Mouse (Mus musculus): Measurements from ENCODE around the gene Swsap1. TPM values are rescaled to one million over a fixed set of nuclear protein-coding genes. Genes with fewer than 3 reads are reported as not detected.

Swsap1 gene
- polyA plus RNA-seq, 1 experiment from 2014 or later, result 10.1 TPM

DNA sequence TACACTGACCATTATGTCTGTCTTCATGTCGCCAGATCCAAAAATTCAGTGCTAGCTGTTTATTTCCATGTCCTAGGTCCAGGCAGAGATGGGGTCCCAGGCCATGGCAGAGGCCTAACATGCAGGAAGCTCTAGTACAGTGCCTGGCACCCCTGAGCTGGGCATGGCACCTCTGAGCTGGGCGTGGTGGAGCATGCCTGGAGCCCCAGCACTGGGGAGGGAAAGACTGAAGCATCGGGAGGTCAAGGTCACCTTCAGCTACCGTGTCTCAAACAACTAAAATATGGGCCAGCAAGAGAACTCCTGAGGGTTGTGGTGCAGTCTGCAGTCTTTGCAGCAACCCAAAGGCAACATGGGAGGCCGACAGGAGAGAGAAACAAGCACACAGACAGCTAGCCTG is 2.8 kb downstream of the Swsap1 start:
- Histone ChIP-seq H3K27me3 (ENCODE audit: control insufficient read depth, insufficient read depth, low read length) (peaks cover 32% of the 10 kb centered on the region), H3K36me3 (ENCODE audit: control insufficient read depth, insufficient read depth, low read length) (no peaks in the 10 kb centered on the region), H3K4me3 (ENCODE audit: low read depth, low read length) (no peak overlapping the region), H3K9me3 (ENCODE audit: control insufficient read depth, low read length) (no peaks in the 10 kb centered on the region), H3K4me2 (ENCODE audit: low read depth, low read length) (no peak overlapping the region), H3K27ac (ENCODE audit: low read depth, low read length) (no peak overlapping the region), H3K4me1 (ENCODE audit: control insufficient read depth, insufficient read depth, low read length) (peaks cover 18% of the 10 kb centered on the region), H3K9ac (replicated peaks; ENCODE audit: low read depth, low read length) (no peak overlapping the region)
- no peak for ATAC-seq (ENCODE audit: low read depth)
- 88% methylated on average over 5 of the region's 5 CpGs for WGBS

DNA sequence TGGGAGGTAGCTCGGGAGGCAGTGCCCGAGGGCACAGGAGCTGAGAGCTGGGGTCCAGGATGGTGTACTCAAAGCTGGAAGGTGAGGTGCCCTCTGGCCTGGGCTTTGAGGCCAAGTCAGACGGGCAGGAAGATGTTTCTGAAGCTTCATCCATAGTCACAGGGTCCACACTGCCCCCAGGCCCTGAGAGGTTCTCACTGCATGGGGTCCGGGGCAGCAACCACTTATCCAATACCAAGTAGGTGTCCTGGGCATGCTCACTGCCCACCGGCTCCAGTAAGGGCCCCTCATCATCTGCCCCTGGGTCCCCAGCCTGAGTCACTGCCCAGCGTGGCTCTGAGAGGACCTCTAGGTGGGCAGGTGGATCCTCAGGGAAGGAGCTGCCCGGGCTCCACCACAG is 3.7 kb downstream of the Swsap1 start:
- Histone ChIP-seq H3K4me2 (ENCODE audit: low read depth, low read length) (no peak overlapping the region), H3K4me3 (ENCODE audit: low read depth, low read length) (no peak overlapping the region), H3K27me3 (ENCODE audit: control insufficient read depth, insufficient read depth, low read length) (peaks cover 33% of the 10 kb centered on the region), H3K36me3 (ENCODE audit: control insufficient read depth, insufficient read depth, low read length) (no peaks in the 10 kb centered on the region), H3K4me1 (ENCODE audit: control insufficient read depth, insufficient read depth, low read length) (peaks cover 19% of the 10 kb centered on the region), H3K27ac (ENCODE audit: low read depth, low read length) (no peak overlapping the region), H3K9me3 (ENCODE audit: control insufficient read depth, low read length) (no peaks in the 10 kb centered on the region), H3K9ac (replicated peaks; ENCODE audit: low read depth, low read length) (no peak overlapping the region)
- WGBS, result 85% methylated on average over 7 of the region's 7 CpGs
- no peak for ATAC-seq (ENCODE audit: low read depth)

DNA sequence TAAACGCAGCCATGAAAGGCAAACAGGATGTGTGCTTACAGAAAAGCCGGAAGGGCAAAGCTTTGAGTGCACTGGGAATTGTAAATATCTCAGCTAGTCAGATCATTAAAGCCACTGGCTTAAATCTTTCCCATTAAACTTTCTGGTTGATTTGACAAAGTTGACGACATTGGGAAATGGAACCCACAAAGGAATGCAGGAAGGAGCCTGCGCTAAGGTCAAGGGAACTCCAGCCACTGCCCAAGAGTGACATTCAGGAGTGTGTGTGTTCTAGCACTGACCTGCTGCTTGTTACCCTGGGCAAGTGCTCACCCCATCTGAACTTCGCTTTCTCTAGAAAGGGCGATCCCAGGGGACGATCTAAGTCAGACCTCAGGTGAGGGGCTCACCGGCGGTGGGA is 4.6 kb downstream of the Swsap1 start:
- no peaks in the 10 kb centered on the region for H3K9me3 ChIP-seq (ENCODE audit: control insufficient read depth, low read length)
- H3K27me3 ChIP-seq (ENCODE audit: control insufficient read depth, insufficient read depth, low read length), result peaks cover 33% of the 10 kb centered on the region
- WGBS, result 50% methylated on average over 9 of the region's 9 CpGs

GRCm38 (mm10) chr9:21960558-21961208 is 5.1 kb downstream of the Swsap1 start:
- Histone ChIP-seq H3K36me3 (ENCODE audit: control insufficient read depth, insufficient read depth, low read length) (no peaks in the 10 kb centered on the region), H3K4me1 (ENCODE audit: control insufficient read depth, insufficient read depth, low read length) (peaks cover 19% of the 10 kb centered on the region), H3K9me3 (ENCODE audit: control insufficient read depth, low read length) (no peaks in the 10 kb centered on the region), H3K27me3 (ENCODE audit: control insufficient read depth, insufficient read depth, low read length) (peaks cover 33% of the 10 kb centered on the region), H3K4me3 (ENCODE audit: low read depth, low read length) (no peak overlapping the region), H3K27ac (ENCODE audit: low read depth, low read length) (no peak overlapping the region), H3K4me2 (ENCODE audit: low read depth, low read length) (no peak overlapping the region), H3K9ac (replicated peaks; ENCODE audit: low read depth, low read length) (no peak overlapping the region)
- WGBS, result 9% methylated on average over 26 of the region's 26 CpGs
- no peak for ATAC-seq (ENCODE audit: low read depth)

More for the DNA sequence above, 4.6 kb downstream of the Swsap1 start:
- no peak for ATAC-seq (ENCODE audit: low read depth)
- Histone ChIP-seq H3K36me3 (ENCODE audit: control insufficient read depth, insufficient read depth, low read length) (no peaks in the 10 kb centered on the region), H3K4me2 (ENCODE audit: low read depth, low read length) (no peak overlapping the region), H3K9ac (replicated peaks; ENCODE audit: low read depth, low read length) (no peak overlapping the region), H3K4me3 (ENCODE audit: low read depth, low read length) (no peak overlapping the region), H3K4me1 (ENCODE audit: control insufficient read depth, insufficient read depth, low read length) (peaks cover 19% of the 10 kb centered on the region), H3K27ac (ENCODE audit: low read depth, low read length) (no peak overlapping the region)

- Histone ChIP-seq H3K27ac (ENCODE audit: low read depth, low read length) (no peak overlapping the region), H3K9ac (replicated peaks; ENCODE audit: low read depth, low read length) (no peak overlapping the region), H3K9me3 (ENCODE audit: control insufficient read depth, low read length) (no peaks in the 10 kb centered on the region), H3K36me3 (ENCODE audit: control insufficient read depth, insufficient read depth, low read length) (no peaks in the 10 kb centered on the region), H3K4me3 (ENCODE audit: low read depth, low read length) (peak overlapping the region; percentile 13; the same call in 1 of the 2 replicates), H3K4me1 (ENCODE audit: control insufficient read depth, insufficient read depth, low read length) (peaks cover 19% of the 10 kb centered on the region), H3K4me2 (ENCODE audit: low read depth, low read length) (peak overlapping the region; percentile 63), H3K27me3 (ENCODE audit: control insufficient read depth, insufficient read depth, low read length) (peaks cover 33% of the 10 kb centered on the region)
- ATAC-seq (ENCODE audit: low read depth), result no peak
- WGBS, result 1% methylated on average over 35 of the region's 35 CpGs
Observed at GRCm38 (mm10) chr9:21961366-21961980, 5.9 kb downstream of the Swsap1 start.

GRCm38 (mm10) chr9:21962010-21962409 is 6.5 kb downstream of the Swsap1 start:
- Histone ChIP-seq H3K27me3 (ENCODE audit: control insufficient read depth, insufficient read depth, low read length) (peaks cover 33% of the 10 kb centered on the region), H3K4me1 (ENCODE audit: control insufficient read depth, insufficient read depth, low read length) (peaks cover 19% of the 10 kb centered on the region), H3K9me3 (ENCODE audit: control insufficient read depth, low read length) (no peaks in the 10 kb centered on the region), H3K9ac (replicated peaks; ENCODE audit: low read depth, low read length) (peak overlapping the region; percentile 11; the same call in 1 of the 2 replicates), H3K4me2 (ENCODE audit: low read depth, low read length) (peak overlapping the region; percentile 63), H3K27ac (ENCODE audit: low read depth, low read length) (no peak overlapping the region), H3K4me3 (ENCODE audit: low read depth, low read length) (peak overlapping the region; percentile 30), H3K36me3 (ENCODE audit: control insufficient read depth, insufficient read depth, low read length) (no peaks in the 10 kb centered on the region)
- peak; percentile 35; the same call in 1 of the 2 replicates for ATAC-seq (ENCODE audit: low read depth)
- 2% methylated on average over 15 of the region's 15 CpGs for WGBS

DNA sequence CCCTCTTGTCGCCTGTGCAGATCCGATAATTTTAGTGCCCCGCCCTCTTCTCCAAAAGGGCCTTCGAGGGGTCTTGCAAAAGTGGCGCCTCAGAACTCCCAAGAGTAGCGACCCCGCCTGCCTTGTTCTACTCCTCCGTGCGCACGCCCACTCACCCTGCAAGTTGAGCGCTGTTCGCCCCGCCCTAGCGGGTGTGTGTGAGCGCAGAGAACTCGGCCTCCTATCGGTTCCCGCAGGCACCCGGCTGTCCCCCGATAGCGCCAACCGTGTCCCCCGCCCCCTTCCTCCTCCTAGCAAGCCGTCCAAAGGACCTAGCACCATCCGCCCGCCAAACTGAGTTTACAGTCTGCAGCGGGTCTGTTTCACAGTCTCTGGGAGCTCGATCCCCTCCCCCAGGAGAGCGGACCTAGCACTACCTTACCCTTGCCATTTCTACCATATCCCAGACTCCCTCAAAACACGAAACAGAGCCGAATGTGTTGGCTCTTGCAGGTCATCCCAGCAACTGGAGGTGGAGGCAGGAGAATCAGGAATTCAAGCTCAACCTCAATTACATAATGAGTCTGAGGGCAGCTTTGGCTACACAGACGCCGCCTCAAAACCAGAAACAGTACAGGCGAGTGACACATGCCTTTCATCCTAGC is 7.0 kb downstream of the Swsap1 start:
- Histone ChIP-seq H3K27me3 (ENCODE audit: control insufficient read depth, insufficient read depth, low read length) (peaks cover 33% of the 10 kb centered on the region), H3K27ac (ENCODE audit: low read depth, low read length) (no peak overlapping the region), H3K9ac (replicated peaks; ENCODE audit: low read depth, low read length) (peak overlapping the region; percentile 11; the same call in 1 of the 2 replicates), H3K9me3 (ENCODE audit: control insufficient read depth, low read length) (no peaks in the 10 kb centered on the region), H3K4me3 (ENCODE audit: low read depth, low read length) (peak overlapping the region; percentile 30), H3K4me1 (ENCODE audit: control insufficient read depth, insufficient read depth, low read length) (peaks cover 19% of the 10 kb centered on the region), H3K36me3 (ENCODE audit: control insufficient read depth, insufficient read depth, low read length) (no peaks in the 10 kb centered on the region), H3K4me2 (ENCODE audit: low read depth, low read length) (peak overlapping the region; percentile 63)
- WGBS, result 4% methylated on average over 34 of the region's 34 CpGs
- ATAC-seq (ENCODE audit: low read depth), result peak; percentile 66

DNA sequence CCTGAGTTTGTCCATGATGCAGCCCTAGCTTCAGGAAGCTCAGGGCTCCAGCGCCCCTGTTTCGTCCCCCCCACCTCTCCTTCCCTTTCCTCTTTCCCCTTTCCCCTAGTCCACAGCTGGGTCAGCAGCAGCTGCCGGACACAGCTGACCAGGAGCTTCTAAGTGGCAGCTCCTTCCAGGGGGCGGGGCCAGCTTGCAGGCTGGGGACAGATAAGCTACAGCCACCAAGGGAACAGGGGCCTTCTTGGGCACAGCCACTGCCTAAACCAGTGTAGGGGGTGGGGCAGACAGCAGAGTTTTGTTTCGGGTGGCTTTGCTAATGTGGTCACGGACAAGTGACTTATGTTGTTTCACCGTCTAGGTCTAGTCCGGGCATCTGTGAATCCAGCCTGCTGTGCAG is 7.9 kb downstream of the Swsap1 start, which contains the start of gene Epor:
Gene Epor, minus strand, starts transcription at position 90 of the 400 bp plus-strand sequence.
- ATAC-seq (ENCODE audit: low read depth), result no peak
- Histone ChIP-seq H3K27ac (ENCODE audit: low read depth, low read length) (no peak within 1 kb of the TSS), H3K36me3 (ENCODE audit: control insufficient read depth, insufficient read depth, low read length) (no peaks in the 10 kb centered on the region), H3K4me2 (ENCODE audit: low read depth, low read length) (peak within 1 kb of the TSS; percentile 63), H3K9me3 (ENCODE audit: control insufficient read depth, low read length) (no peaks in the 10 kb centered on the region), H3K27me3 (ENCODE audit: control insufficient read depth, insufficient read depth, low read length) (peaks cover 33% of the 10 kb centered on the region), H3K9ac (replicated peaks; ENCODE audit: low read depth, low read length) (peak within 1 kb of the TSS; percentile 11), H3K4me3 (ENCODE audit: low read depth, low read length) (peak within 1 kb of the TSS; percentile 30), H3K4me1 (ENCODE audit: control insufficient read depth, insufficient read depth, low read length) (peaks cover 19% of the 10 kb centered on the region)
- WGBS, result 21% methylated on average over 8 of the region's 8 CpGs

- Histone ChIP-seq H3K4me1 (ENCODE audit: control insufficient read depth, insufficient read depth, low read length) (no peaks in the 10 kb centered on the region), H3K4me3 (ENCODE audit: low read depth, low read length) (no peak overlapping the region), H3K9me3 (ENCODE audit: control insufficient read depth, low read length) (no peaks in the 10 kb centered on the region), H3K27ac (ENCODE audit: low read depth, low read length) (no peak overlapping the region), H3K4me2 (ENCODE audit: low read depth, low read length) (no peak overlapping the region), H3K36me3 (ENCODE audit: control insufficient read depth, insufficient read depth, low read length) (no peaks in the 10 kb centered on the region), H3K27me3 (ENCODE audit: control insufficient read depth, insufficient read depth, low read length) (no peaks in the 10 kb centered on the region), H3K9ac (replicated peaks; ENCODE audit: low read depth, low read length) (no peak overlapping the region)
- 73% methylated on average over 6 of the region's 6 CpGs for WGBS
- no peak for ATAC-seq (ENCODE audit: low read depth)
Observed at GRCm38 (mm10) chr9:21968883-21969282, 13.3 kb downstream of the Swsap1 start.

Data from neural tube, embryonic 14.5 days (tissue).